Mouse (Mus musculus) CH12.LX (cell line): Measurements from ENCODE around the gene Ercc6.

ENCODE experiments used
- CTCF ChIP-seq, 2 experiments: IDR thresholded peaks in 1 of 2; conservative IDR thresholded peaks in 1 of 2; 2 replicates each; pipeline ENCODE4 v1.5.1; 2011 to 2012; ENCODE audit warnings: low read depth in 2 of 2, low read length in 2 of 2, improper control_type of control experiment in 1 of 2, inconsistent platforms in 1 of 2, mild to moderate bottlenecking in 1 of 2, moderate library complexity in 1 of 2
- E2F4 ChIP-seq: IDR thresholded peaks from 2 replicates; pipeline ENCODE4 v1.6.1; 2011; ENCODE audit warnings: low read depth, low read length, improper control_type of control experiment; ENCODE audit not compliant: insufficient replicate concordance
- EP300 ChIP-seq: IDR thresholded peaks from 2 replicates; pipeline ENCODE4 v1.6.1; 2011; ENCODE audit warnings: low read length, improper control_type of control experiment
- MAX ChIP-seq: IDR thresholded peaks from 2 replicates; pipeline ENCODE4 v1.6.1; 2011; ENCODE audit warnings: low read length, improper control_type of control experiment
- MAZ ChIP-seq: IDR thresholded peaks from 2 replicates; pipeline ENCODE4 v1.6.1; 2012; ENCODE audit warnings: low read depth, mild to moderate bottlenecking, inconsistent platforms, low read length, improper control_type of control experiment, moderate library complexity
- POLR2A ChIP-seq: IDR thresholded peaks from 2 replicates; pipeline ENCODE4 v1.6.1; 2011; ENCODE audit warnings: low read depth, mild to moderate bottlenecking, improper control_type of control experiment, low read length
- POLR2AphosphoS2 ChIP-seq: IDR thresholded peaks from 2 replicates; pipeline ENCODE4 v1.6.1; 2011; ENCODE audit warnings: low read depth, low read length, improper control_type of control experiment
- RCOR1 ChIP-seq: conservative IDR thresholded peaks from 2 replicates; pipeline ENCODE4 v1.6.1; 2012; ENCODE audit warnings: low read depth, mild to moderate bottlenecking, inconsistent platforms, low read length, improper control_type of control experiment
- SIN3A ChIP-seq: IDR thresholded peaks from 2 replicates; pipeline ENCODE4 v1.6.1; 2012; ENCODE audit warnings: low read length, improper control_type of control experiment, inconsistent platforms
- TBP ChIP-seq: conservative IDR thresholded peaks from 2 replicates; pipeline ENCODE4 v1.6.1; 2011; ENCODE audit warnings: low read depth, low read length, improper control_type of control experiment
- USF1 ChIP-seq: IDR thresholded peaks from 2 replicates; pipeline ENCODE4 v1.6.1; 2014; ENCODE audit warnings: low read depth, mild to moderate bottlenecking, inconsistent platforms, low read length, improper control_type of control experiment
- ZC3H11A ChIP-seq: IDR thresholded peaks from 2 replicates; pipeline ENCODE4 v1.6.1; 2012; ENCODE audit warnings: low read depth, mild to moderate bottlenecking, inconsistent platforms, low read length, improper control_type of control experiment
- ZKSCAN1 ChIP-seq: IDR thresholded peaks from 2 replicates; pipeline ENCODE4 v1.6.1; 2012; ENCODE audit warnings: low read depth, inconsistent platforms, low read length, improper control_type of control experiment, borderline replicate concordance

DNA sequence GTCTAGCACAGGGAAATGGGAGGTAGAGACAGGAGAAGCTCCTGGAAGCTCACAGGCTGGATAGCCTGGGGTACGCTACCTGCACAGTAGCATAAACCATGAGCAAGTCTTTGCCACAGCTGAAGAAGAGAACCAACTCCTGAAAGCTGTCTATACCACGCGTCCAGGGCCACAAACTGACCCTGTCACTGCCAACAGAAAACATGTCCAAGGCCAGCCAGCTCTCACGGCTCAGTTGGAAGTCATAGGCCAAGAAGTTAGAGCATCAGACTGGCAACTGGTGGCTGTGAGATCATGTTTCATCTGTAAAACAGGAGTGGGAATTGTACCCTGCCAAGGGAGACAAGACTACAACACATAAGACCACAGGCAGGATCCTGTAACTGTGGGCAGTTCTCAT is 20.3 kb downstream of the Ercc6 start:
- TF ChIP-seq CTCF (conservative IDR thresholded peaks at IDR 0.05 in 1 of 2, IDR thresholded peaks at IDR 0.05 in 1 of 2; ENCODE audit: low read depth in 2 of 2, low read length in 2 of 2) = no peak
- TF ChIP-seq MAZ = no peak
- TF ChIP-seq TBP = no peak
- TF ChIP-seq SIN3A = no peak
- TF ChIP-seq EP300 = no peak
- no peak for TF ChIP-seq RCOR1
- TF ChIP-seq POLR2A = no peak
- no peak for TF ChIP-seq ZC3H11A
- no peak for TF ChIP-seq USF1
- TF ChIP-seq POLR2AphosphoS2 = no peak
- no peak for TF ChIP-seq E2F4
- TF ChIP-seq ZKSCAN1 = no peak
- no peak for TF ChIP-seq MAX
